Mouse (Mus musculus) embryonic facial prominence, embryonic 11.5 days (tissue): ENCODE results near the gene Adora3. TPM values are rescaled to one million over a fixed set of nuclear protein-coding genes. Genes with fewer than 3 reads are reported as not detected.

Experiments
- ATAC-seq: fragments of 200-750 bp; cut with Nextera tagmentation; replicated peaks from 2 replicates; pipeline ENCODE4 v1.8.0; 2017; ENCODE audit warnings: low read depth; ENCODE audit not compliant: insufficient number of reproducible peaks, low FRiP score, low TSS enrichment
- DNase-seq: peaks from one replicate; pipeline ENCODE4 v3.0.0-alpha.2; 2015; ENCODE audit warnings: low spot score
- H3K27ac ChIP-seq: fragments of 300-500 bp; sonication (generic); replicated peaks from 2 replicates; pipeline ENCODE4 v1.5.1; 2014; ENCODE audit warnings: mild to moderate bottlenecking, low read depth, low read length, control low read depth
- H3K27me3 ChIP-seq: fragments of 300-500 bp; sonication (generic); 2 replicates; pipeline ENCODE4 v1.6.1; 2014; ENCODE audit warnings: mild to moderate bottlenecking, low read length, moderate library complexity, mixed read lengths; ENCODE audit not compliant: control insufficient read depth, insufficient read depth
- H3K36me3 ChIP-seq: fragments of 300-500 bp; sonication (generic); replicated peaks from 2 replicates; pipeline ENCODE4 v1.6.1; 2014; ENCODE audit warnings: low read depth, mild to moderate bottlenecking, low read length, moderate library complexity, mixed read lengths; ENCODE audit not compliant: control insufficient read depth, insufficient read depth
- H3K4me1 ChIP-seq: fragments of 300-500 bp; sonication (generic); 2 replicates; pipeline ENCODE4 v1.6.1; 2014; ENCODE audit warnings: low read length, mixed read lengths; ENCODE audit not compliant: control insufficient read depth, insufficient read depth
- H3K4me2 ChIP-seq: fragments of 300-500 bp; sonication (generic); 2 replicates; pipeline ENCODE4 v1.6.1; 2014; ENCODE audit warnings: low read depth, mild to moderate bottlenecking, control low read depth, low read length, moderate library complexity
- H3K4me3 ChIP-seq: fragments of 300-500 bp; sonication (generic); 2 replicates; pipeline ENCODE4 v1.5.1; 2014; ENCODE audit warnings: low read depth, low read length, control low read depth
- H3K9ac ChIP-seq: fragments of 300-500 bp; sonication (generic); replicated peaks from 2 replicates; pipeline ENCODE4 v1.6.1; 2014; ENCODE audit warnings: mild to moderate bottlenecking, control low read depth, low read length
- H3K9me3 ChIP-seq: fragments of 300-500 bp; sonication (generic); replicated peaks from 2 replicates; pipeline ENCODE4 v1.6.1; 2016; ENCODE audit warnings: mild to moderate bottlenecking, low read length, inconsistent platforms, mixed read lengths; ENCODE audit not compliant: control insufficient read depth
- WGBS: fragments of 180-500 bp; shearing (Covaris S2); extraction: QIAGEN DNeasy Blood & Tissue Kit; methylation state at CpG from one replicate; pipeline ENCODE4 v1.1.7; 2014; 5-methylcytosine and 5-hydroxymethylcytosine counted together
- polyA plus RNA-seq: library from polyadenylated mRNA; unstranded; fragments of >200 nt; fragmentation: Nextera tagmentation; extraction: Ambion mirVana; gene quantifications from 2 replicates; pipeline ENCODE4 v1.2.1, GENCODE M21; 2014

Adora3 gene
- polyA plus RNA-seq, 1 experiment from 2014 or later, result not detected

GRCm38 (mm10) chr3:105891760-105892571 lies 21.3 kb downstream of the Adora3 start:
- Histone ChIP-seq H3K9ac (no peak overlapping the region), H3K36me3 (no peaks in the 10 kb centered on the region), H3K9me3 (no peaks in the 10 kb centered on the region), H3K4me2 (no peak overlapping the region), H3K27ac (no peak overlapping the region), H3K4me1 (peaks cover 3% of the 10 kb centered on the region; the same call in 1 of the 2 replicates), H3K4me3 (no peak overlapping the region), H3K27me3 (no peaks in the 10 kb centered on the region)
- DNase-seq, result no peak
- WGBS, result 81% methylated on average over 10 of the region's 10 CpGs
- no peak for ATAC-seq

- Histone ChIP-seq H3K4me3 (no peak overlapping the region), H3K4me2 (no peak overlapping the region), H3K4me1 (peaks cover 3% of the 10 kb centered on the region; the same call in 1 of the 2 replicates), H3K9me3 (no peaks in the 10 kb centered on the region), H3K27me3 (no peaks in the 10 kb centered on the region), H3K27ac (no peak overlapping the region), H3K36me3 (no peaks in the 10 kb centered on the region), H3K9ac (no peak overlapping the region)
- no peak for ATAC-seq
- 79% methylated on average over 19 of the region's 19 CpGs for WGBS
- DNase-seq, result no peak
Measured at GRCm38 (mm10) chr3:105892572-105893495, 22.2 kb downstream of the Adora3 start.

DNA sequence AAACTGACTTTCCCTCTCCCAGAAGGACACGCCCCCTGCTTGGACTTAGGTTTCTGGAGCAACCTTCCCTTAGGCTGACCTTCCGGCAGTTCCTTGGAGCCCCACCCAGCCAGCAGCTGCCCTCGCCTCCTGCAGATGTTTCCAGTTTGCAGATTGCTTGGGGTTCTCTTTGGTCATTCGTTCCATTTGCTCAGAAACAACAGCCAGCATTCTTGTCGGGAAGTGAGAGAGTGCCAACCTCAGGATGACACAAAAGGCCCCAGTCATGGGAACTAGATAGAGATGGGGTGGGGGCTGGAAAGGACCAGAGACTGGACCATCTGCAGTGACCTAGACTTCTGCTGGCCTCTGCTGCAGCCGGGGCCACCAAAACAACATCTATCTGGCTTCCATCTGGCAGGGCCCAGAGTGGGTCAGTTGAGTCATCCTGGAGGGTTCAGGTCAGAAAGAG lies 23.3 kb downstream of the Adora3 start:
- H3K4me1 ChIP-seq, result peaks cover 3% of the 10 kb centered on the region; the same call in 1 of the 2 replicates
- H3K36me3 ChIP-seq, result no peaks in the 10 kb centered on the region
- H3K9me3 ChIP-seq, result no peaks in the 10 kb centered on the region
- DNase-seq (peak; percentile 63), ATAC-seq (no peak)
- H3K4me3 ChIP-seq, result no peak overlapping the region
- no peak overlapping the region for H3K27ac ChIP-seq
- H3K27me3 ChIP-seq, result no peaks in the 10 kb centered on the region
- 22% methylated on average over 6 of the region's 6 CpGs for WGBS
- no peak overlapping the region for H3K4me2 ChIP-seq
- H3K9ac ChIP-seq, result no peak overlapping the region

DNA sequence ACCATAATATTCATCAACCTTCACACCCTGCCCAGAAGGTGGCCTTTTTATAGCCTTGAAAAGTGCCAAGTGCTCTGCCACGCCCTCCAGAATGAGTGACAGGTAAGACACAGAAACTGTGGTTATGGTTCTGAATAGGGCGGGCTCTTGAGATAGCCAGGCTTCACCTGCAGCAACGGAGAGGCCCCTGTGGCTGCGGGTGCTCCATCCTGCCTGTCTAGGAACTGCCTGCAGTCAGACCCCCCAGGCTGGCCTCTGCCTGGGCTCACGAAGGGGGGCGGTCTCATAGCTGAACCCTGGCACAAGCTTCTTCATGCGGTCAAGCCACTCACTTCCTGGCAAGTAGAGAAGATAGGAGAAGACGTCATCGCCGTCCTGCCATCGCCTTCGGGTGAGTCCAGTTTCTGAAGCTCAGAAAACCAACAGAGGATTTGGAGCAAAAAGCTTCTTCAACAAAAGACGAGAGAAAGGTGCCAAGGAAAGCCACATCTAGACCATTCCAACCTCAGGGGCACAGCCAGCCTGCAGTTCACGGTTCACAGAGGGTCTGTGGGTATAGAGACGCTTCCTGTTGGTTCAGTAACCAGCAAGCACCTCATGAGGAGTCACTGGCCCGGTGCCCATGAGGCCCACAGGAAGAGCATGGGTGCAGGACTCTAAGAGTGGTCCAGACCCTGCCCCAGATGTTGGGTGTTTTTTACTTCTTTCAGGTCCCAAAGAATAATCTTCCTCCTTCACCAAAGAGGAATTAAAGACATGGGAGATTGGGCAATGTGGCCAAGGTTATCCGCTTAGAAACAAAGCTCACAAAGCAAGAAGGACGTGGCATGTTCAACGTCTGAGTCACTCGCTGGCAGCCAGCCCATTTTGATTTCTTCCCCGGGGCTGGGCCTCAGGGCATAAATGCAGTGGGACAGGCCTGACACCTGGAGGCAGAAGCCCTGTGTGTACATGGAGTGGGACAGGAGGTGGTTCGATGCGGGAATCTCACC lies 24.2 kb downstream of the Adora3 start:
- ATAC-seq, result no peak
- Histone ChIP-seq H3K4me3 (no peak overlapping the region), H3K9me3 (no peaks in the 10 kb centered on the region), H3K27me3 (no peaks in the 10 kb centered on the region), H3K36me3 (no peaks in the 10 kb centered on the region), H3K4me2 (no peak overlapping the region), H3K9ac (no peak overlapping the region), H3K27ac (no peak overlapping the region), H3K4me1 (peaks cover 3% of the 10 kb centered on the region; the same call in 1 of the 2 replicates)
- 81% methylated on average over 23 of the region's 23 CpGs for WGBS
- DNase-seq, result peak; percentile 23

- WGBS, result 84% methylated on average over 3 of the region's 3 CpGs
- no peak overlapping the region for H3K27ac ChIP-seq
- no peak for DNase-seq
- no peak overlapping the region for H3K4me3 ChIP-seq
- no peaks in the 10 kb centered on the region for H3K27me3 ChIP-seq
- no peak overlapping the region for H3K9ac ChIP-seq
- ATAC-seq, result no peak
- no peaks in the 10 kb centered on the region for H3K36me3 ChIP-seq
- no peak overlapping the region for H3K4me2 ChIP-seq
- H3K4me1 ChIP-seq, result peaks cover 3% of the 10 kb centered on the region; the same call in 1 of the 2 replicates
- no peaks in the 10 kb centered on the region for H3K9me3 ChIP-seq
Measured at GRCm38 (mm10) chr3:105896811-105897210, 26.2 kb downstream of the Adora3 start.

GRCm38 (mm10) chr3:105898325-105898724 lies 27.7 kb downstream of the Adora3 start:
- Histone ChIP-seq H3K4me3 (no peak overlapping the region), H3K36me3 (no peaks in the 10 kb centered on the region), H3K27me3 (no peaks in the 10 kb centered on the region), H3K9ac (no peak overlapping the region), H3K4me2 (no peak overlapping the region), H3K9me3 (no peaks in the 10 kb centered on the region), H3K4me1 (peaks cover 3% of the 10 kb centered on the region; the same call in 1 of the 2 replicates), H3K27ac (no peak overlapping the region)
- whole genome bisulfite sequencing, result 82% methylated on average over 2 of the region's 2 CpGs
- ATAC-seq (no peak), DNase-seq (no peak)

DNA sequence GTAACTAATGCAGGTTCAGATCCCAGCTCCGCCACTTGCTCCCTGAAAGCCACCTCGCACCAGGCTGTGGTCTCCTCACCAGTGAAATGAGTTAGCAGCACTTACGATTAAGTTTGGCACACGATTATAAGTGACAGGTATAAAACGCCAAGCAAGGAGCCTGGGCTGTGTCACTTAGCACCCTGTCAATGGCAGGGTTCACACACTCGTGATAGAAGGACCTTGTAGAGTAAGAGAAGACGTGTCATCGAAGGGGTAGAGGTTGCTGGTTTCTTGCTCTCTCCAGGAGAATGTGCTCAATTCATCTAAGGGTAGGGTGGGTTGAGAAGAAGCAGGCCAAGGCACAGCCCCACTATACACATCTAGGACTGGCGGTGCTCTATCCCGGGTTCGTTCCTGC lies 28.2 kb downstream of the Adora3 start:
- WGBS, result 90% methylated on average over 11 of the region's 11 CpGs
- DNase-seq (no peak), ATAC-seq (no peak; the same call in 1 of the 2 replicates)
- Histone ChIP-seq H3K27ac (no peak overlapping the region), H3K4me2 (no peak overlapping the region), H3K4me1 (peaks cover 3% of the 10 kb centered on the region; the same call in 1 of the 2 replicates), H3K36me3 (no peaks in the 10 kb centered on the region), H3K27me3 (no peaks in the 10 kb centered on the region), H3K9ac (no peak overlapping the region; the same call in 1 of the 2 replicates), H3K4me3 (no peak overlapping the region), H3K9me3 (no peaks in the 10 kb centered on the region)
